Mouse (Mus musculus) heart, postnatal 0 days (tissue): ENCODE data around the gene Lrrc3.

Source experiments
- CTCF ChIP-seq: IDR thresholded peaks from 2 replicates; pipeline ENCODE4 v1.5.1; 2016; ENCODE audit warnings: antibody characterized with exemption, control low read depth, low read depth
- EP300 ChIP-seq: IDR thresholded peaks from 2 replicates; pipeline ENCODE4 v1.6.1; 2016; ENCODE audit warnings: antibody characterized with exemption, low read depth

- TF ChIP-seq EP300 (no peak), CTCF (no peak)
Observed at GRCm38 (mm10) chr10:77880305-77880704, 22.0 kb downstream of the Lrrc3 start.
